Mouse (Mus musculus): ENCODE measurements around the gene Golt1a. TPM values are rescaled to one million over a fixed set of nuclear protein-coding genes. Genes with fewer than 3 reads are reported as not detected.

Golt1a gene
- polyA plus RNA-seq (2015; fragmentation: Nextera tagmentation; extraction: Ambion mirVana) = not detected in 2 replicates

DNA sequence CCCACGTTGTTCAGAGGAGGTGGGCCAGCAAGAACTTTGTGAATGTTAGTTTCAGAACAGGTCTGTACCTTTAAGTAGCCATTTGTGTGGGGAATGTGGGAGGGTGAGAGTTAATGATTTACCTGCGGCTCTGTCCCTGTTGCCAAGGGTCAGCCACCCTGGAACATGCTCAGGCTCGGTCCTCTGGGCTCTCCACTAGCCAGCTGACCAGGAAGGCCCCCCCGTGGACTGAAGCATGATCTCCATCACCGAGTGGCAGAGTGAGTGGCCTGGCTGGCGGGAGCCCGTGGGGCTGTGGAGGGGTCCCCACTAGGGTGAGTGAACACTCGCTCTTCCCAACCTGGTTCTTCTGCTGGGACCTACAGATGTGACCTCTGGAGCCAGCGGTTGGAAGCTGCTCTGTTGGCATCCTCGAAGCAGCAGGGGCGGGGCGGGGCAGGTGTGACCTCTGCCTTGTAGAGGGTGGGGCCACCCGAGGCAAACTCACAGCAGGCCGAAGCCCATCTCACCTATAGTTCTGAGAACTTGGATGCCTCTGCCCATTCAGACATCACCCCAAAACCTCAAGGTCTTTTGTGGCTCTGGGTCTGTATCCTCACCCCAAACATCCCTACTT, at the start of gene Golt1a:
Gene Golt1a, plus strand, starts transcription at position 149 of the 616 bp plus-strand sequence.
- Histone ChIP-seq H3K4me1 (no peaks in the 10 kb centered on the region), H3K4me2 (replicated peaks) (no peak within 1 kb of the TSS), H3K27ac (no peak within 1 kb of the TSS), H3K36me3 (no peaks in the 10 kb centered on the region), H3K4me3 (no peak within 1 kb of the TSS), H3K27me3 (0 out of 2 replicates have a peak, but pooled peaks cover 5% of the 10 kb centered on the region), H3K9ac (no peak within 1 kb of the TSS), H3K9me3 (no peaks in the 10 kb centered on the region)
- no peak for ATAC-seq (ENCODE audit: low FRiP score, low read depth)
- 56% methylated on average over 14 of the region's 14 CpGs for WGBS

GRCm38 (mm10) chr1:133262628-133263027, 47.0 kb upstream of the Golt1a start:
- 89% methylated on average over 6 of the region's 6 CpGs for WGBS
- Histone ChIP-seq H3K9ac (no peak overlapping the region), H3K27me3 (peaks cover 8% of the 10 kb centered on the region), H3K27ac (no peak overlapping the region), H3K4me1 (peaks cover under 1% of the 10 kb centered on the region; the same call in 1 of the 2 replicates), H3K36me3 (no peaks in the 10 kb centered on the region), H3K9me3 (0 out of 2 replicates have a peak, but pooled peaks cover 5% of the 10 kb centered on the region), H3K4me3 (no peak overlapping the region), H3K4me2 (replicated peaks) (no peak overlapping the region)
- no peak for ATAC-seq (ENCODE audit: low FRiP score, low read depth)

- H3K36me3 ChIP-seq = no peaks in the 10 kb centered on the region
- H3K9ac ChIP-seq = no peak overlapping the region
- H3K9me3 ChIP-seq = 0 out of 2 replicates have a peak, but pooled peaks cover 5% of the 10 kb centered on the region
- H3K27ac ChIP-seq = no peak overlapping the region
- H3K4me2 ChIP-seq (replicated peaks) = no peak overlapping the region
- peaks cover 11% of the 10 kb centered on the region for H3K27me3 ChIP-seq
- WGBS = 86% methylated on average over 7 of the region's 7 CpGs
- no peak for ATAC-seq (ENCODE audit: low FRiP score, low read depth)
- peaks cover 5% of the 10 kb centered on the region for H3K4me1 ChIP-seq
- no peak overlapping the region for H3K4me3 ChIP-seq
Measured at GRCm38 (mm10) chr1:133263134-133263533, 46.5 kb upstream of the Golt1a start.

- no peak for ATAC-seq (ENCODE audit: low FRiP score, low read depth)
- H3K9ac ChIP-seq = no peak overlapping the region
- no peaks in the 10 kb centered on the region for H3K36me3 ChIP-seq
- no peak overlapping the region for H3K4me3 ChIP-seq
- no peak overlapping the region for H3K27ac ChIP-seq
- WGBS = 72% methylated on average over 12 of the region's 12 CpGs
- H3K4me2 ChIP-seq (replicated peaks) = no peak overlapping the region
- H3K4me1 ChIP-seq = peaks cover 6% of the 10 kb centered on the region
- peaks cover 11% of the 10 kb centered on the region for H3K27me3 ChIP-seq
- 0 out of 2 replicates have a peak, but pooled peaks cover 5% of the 10 kb centered on the region for H3K9me3 ChIP-seq
Measured at GRCm38 (mm10) chr1:133264367-133264766, 45.2 kb upstream of the Golt1a start.

GRCm38 (mm10) chr1:133265114-133265766, 44.4 kb upstream of the Golt1a start:
- no peak for ATAC-seq (ENCODE audit: low FRiP score, low read depth)
- Histone ChIP-seq H3K4me2 (replicated peaks) (no peak overlapping the region), H3K27ac (no peak overlapping the region), H3K4me1 (peaks cover 6% of the 10 kb centered on the region), H3K27me3 (peaks cover 11% of the 10 kb centered on the region), H3K4me3 (no peak overlapping the region), H3K9ac (no peak overlapping the region), H3K36me3 (no peaks in the 10 kb centered on the region), H3K9me3 (0 out of 2 replicates have a peak, but pooled peaks cover 5% of the 10 kb centered on the region)
- WGBS = 61% methylated on average over 11 of the region's 11 CpGs

GRCm38 (mm10) chr1:133267094-133267493, 42.5 kb upstream of the Golt1a start:
- Histone ChIP-seq H3K9me3 (0 out of 2 replicates have a peak, but pooled peaks cover 5% of the 10 kb centered on the region), H3K4me3 (no peak overlapping the region), H3K27me3 (peaks cover 11% of the 10 kb centered on the region; the same call in 1 of the 2 replicates), H3K36me3 (no peaks in the 10 kb centered on the region), H3K9ac (no peak overlapping the region), H3K27ac (no peak overlapping the region), H3K4me2 (replicated peaks) (no peak overlapping the region), H3K4me1 (peaks cover 6% of the 10 kb centered on the region)
- 53% methylated on average over 3 of the region's 3 CpGs for WGBS
- ATAC-seq (ENCODE audit: low FRiP score, low read depth) = no peak

DNA sequence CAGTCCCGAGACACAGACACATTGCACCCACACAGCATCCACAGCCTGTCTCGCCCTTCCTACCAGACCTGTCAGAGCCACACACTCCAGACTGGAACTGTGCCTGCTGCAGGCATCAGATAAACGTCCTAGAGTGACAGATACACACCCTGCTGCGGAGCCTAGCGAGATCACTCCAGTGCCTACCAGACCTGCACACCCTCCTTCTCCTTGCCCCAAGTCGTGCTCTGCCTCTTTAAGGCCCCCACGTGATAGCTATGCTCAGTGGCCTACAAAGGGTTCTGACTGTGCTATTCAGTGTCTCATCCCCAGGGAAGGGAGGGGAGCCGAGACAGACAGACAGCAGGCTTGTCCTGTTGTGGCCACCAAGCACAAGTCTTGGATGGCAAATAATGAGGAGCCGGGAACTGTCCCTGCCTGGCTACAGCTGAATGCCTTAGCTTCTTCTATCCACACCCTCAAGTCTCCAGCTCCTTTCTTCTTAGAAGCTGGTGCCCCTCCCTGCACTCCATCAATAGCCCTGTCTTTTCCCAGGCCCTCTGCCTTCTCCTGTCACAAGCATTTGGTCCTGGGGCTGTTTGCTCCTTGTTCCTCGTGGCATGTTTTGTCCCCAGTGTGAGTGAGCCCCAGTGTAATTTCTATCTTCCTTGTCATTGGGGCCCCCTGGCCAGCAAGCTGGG, 41.6 kb upstream of the Golt1a start:
- peaks cover 6% of the 10 kb centered on the region for H3K4me1 ChIP-seq
- H3K36me3 ChIP-seq = no peaks in the 10 kb centered on the region
- no peaks in the 10 kb centered on the region for H3K9me3 ChIP-seq
- H3K27me3 ChIP-seq = peaks cover 11% of the 10 kb centered on the region; the same call in 1 of the 2 replicates
- ATAC-seq (ENCODE audit: low FRiP score, low read depth) = no peak
- H3K4me2 ChIP-seq (replicated peaks) = no peak overlapping the region
- 31% methylated on average over 10 of the region's 10 CpGs for WGBS
- no peak overlapping the region for H3K27ac ChIP-seq
- H3K9ac ChIP-seq = no peak overlapping the region
- no peak overlapping the region for H3K4me3 ChIP-seq

- H3K27ac ChIP-seq = no peak overlapping the region
Measured at GRCm38 (mm10) chr1:133268503-133268902, 41.1 kb upstream of the Golt1a start.

GRCm38 (mm10) chr1:133270336-133270735, 39.3 kb upstream of the Golt1a start:
- Histone ChIP-seq H3K27ac (no peak overlapping the region), H3K27me3 (0 out of 2 replicates have a peak, but pooled peaks cover 3% of the 10 kb centered on the region), H3K4me3 (no peak overlapping the region), H3K9ac (no peak overlapping the region), H3K4me2 (replicated peaks) (no peak overlapping the region), H3K4me1 (peaks cover 6% of the 10 kb centered on the region), H3K36me3 (no peaks in the 10 kb centered on the region), H3K9me3 (no peaks in the 10 kb centered on the region)
- WGBS = 52% methylated on average over 6 of the region's 6 CpGs
- no peak for ATAC-seq (ENCODE audit: low FRiP score, low read depth)

More at GRCm38 (mm10) chr1:133268503-133268902, 41.1 kb upstream of the Golt1a start:
- H3K36me3 ChIP-seq = no peaks in the 10 kb centered on the region
- H3K9ac ChIP-seq = no peak overlapping the region
- no peak for ATAC-seq (ENCODE audit: low FRiP score, low read depth)
- no peak overlapping the region for H3K4me2 ChIP-seq (replicated peaks)
- H3K9me3 ChIP-seq = no peaks in the 10 kb centered on the region
- peaks cover 11% of the 10 kb centered on the region; the same call in 1 of the 2 replicates for H3K27me3 ChIP-seq
- WGBS = 70% methylated on average over 3 of the region's 3 CpGs
- no peak overlapping the region for H3K4me3 ChIP-seq
- H3K4me1 ChIP-seq = peaks cover 6% of the 10 kb centered on the region

DNA sequence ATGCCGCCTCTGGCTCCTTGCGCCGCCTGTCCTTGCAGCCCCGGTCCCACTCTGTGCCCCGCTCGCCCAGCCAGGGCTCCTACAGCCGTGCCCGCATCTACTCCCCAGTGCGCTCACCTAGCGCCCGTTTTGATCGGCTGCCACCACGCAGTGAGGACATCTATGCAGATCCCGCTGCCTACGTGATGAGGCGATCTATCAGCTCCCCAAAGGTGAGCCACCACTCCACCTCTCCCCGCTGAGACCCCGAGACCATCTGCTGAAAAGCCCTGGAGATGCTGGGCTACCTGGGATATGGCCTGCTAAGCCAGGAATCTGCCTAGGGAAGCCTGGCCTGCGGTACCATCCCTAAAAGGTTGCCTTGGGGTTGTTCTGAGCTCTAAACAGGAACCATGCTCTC, 35.4 kb upstream of the Golt1a start:
- H3K9ac ChIP-seq = no peak overlapping the region
- no peak for ATAC-seq (ENCODE audit: low FRiP score, low read depth)
- no peaks in the 10 kb centered on the region for H3K27me3 ChIP-seq
- no peaks in the 10 kb centered on the region for H3K4me1 ChIP-seq
- H3K36me3 ChIP-seq = no peaks in the 10 kb centered on the region
- no peak overlapping the region for H3K27ac ChIP-seq
- no peak overlapping the region for H3K4me2 ChIP-seq (replicated peaks)
- H3K9me3 ChIP-seq = no peaks in the 10 kb centered on the region
- WGBS = 86% methylated on average over 19 of the region's 19 CpGs
- no peak overlapping the region for H3K4me3 ChIP-seq

GRCm38 (mm10) chr1:133276983-133277382, 32.6 kb upstream of the Golt1a start:
- Histone ChIP-seq H3K27ac (no peak overlapping the region), H3K4me2 (replicated peaks) (no peak overlapping the region), H3K9ac (no peak overlapping the region), H3K9me3 (no peaks in the 10 kb centered on the region), H3K4me3 (no peak overlapping the region), H3K27me3 (no peaks in the 10 kb centered on the region), H3K4me1 (no peaks in the 10 kb centered on the region), H3K36me3 (no peaks in the 10 kb centered on the region)
- WGBS = 82% methylated on average over 5 of the region's 5 CpGs
- no peak for ATAC-seq (ENCODE audit: low FRiP score, low read depth)

DNA sequence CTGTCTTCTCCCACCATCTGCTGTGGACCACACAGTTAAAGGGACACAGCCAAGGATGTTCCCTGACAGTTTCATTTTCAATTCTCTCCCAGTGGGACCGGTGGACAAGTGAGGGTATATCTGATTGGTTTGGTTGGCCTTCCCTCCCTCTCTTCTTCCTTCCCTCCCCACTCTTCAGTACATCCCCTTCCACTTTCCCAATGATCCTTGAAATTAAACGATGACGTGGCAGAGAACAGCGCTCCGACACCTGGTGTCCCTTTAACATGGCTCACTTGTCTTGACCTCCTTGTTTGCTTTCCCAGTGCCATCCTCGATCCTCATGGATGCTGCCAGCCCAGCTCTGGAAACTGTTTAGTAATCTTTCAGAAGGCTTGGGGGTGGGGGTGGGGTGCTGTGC, 31.1 kb upstream of the Golt1a start:
- Histone ChIP-seq H3K4me2 (replicated peaks) (no peak overlapping the region), H3K9ac (no peak overlapping the region), H3K27me3 (no peaks in the 10 kb centered on the region), H3K9me3 (no peaks in the 10 kb centered on the region), H3K27ac (no peak overlapping the region), H3K4me3 (no peak overlapping the region), H3K36me3 (no peaks in the 10 kb centered on the region), H3K4me1 (no peaks in the 10 kb centered on the region)
- ATAC-seq (ENCODE audit: low FRiP score, low read depth) = no peak
- 73% methylated on average over 6 of the region's 6 CpGs for WGBS
